Mouse (Mus musculus) CH12.LX (cell line): ENCODE measurements around the gene Kcmf1. TPM values are rescaled to one million over a fixed set of nuclear protein-coding genes. Genes with fewer than 3 reads are reported as not detected.

Experiments used
- DNase-seq: peaks from one replicate; pipeline ENCODE4 v3.0.0-alpha.2; 2013; ENCODE audit errors: extremely low read depth
- H3K27ac ChIP-seq: 2 replicates; pipeline ENCODE4 v1.5.1; 2012; ENCODE audit warnings: low read depth, mild to moderate bottlenecking, control low read depth, moderate library complexity; ENCODE audit not compliant: insufficient read depth
- H3K27me3 ChIP-seq: replicated peaks from 2 replicates; pipeline ENCODE3; 2012; ENCODE audit warnings: inconsistent platforms
- H3K36me3 ChIP-seq, 2 experiments: replicated peaks in 1 of 2; 2 replicates each; pipeline versions ENCODE3 to v1.6.1; 2012; ENCODE audit warnings: inconsistent platforms in 1 of 2, low read length in 1 of 2, mild to moderate bottlenecking in 1 of 2, mixed read lengths in 1 of 2, moderate library complexity in 1 of 2; ENCODE audit not compliant: control insufficient read depth in 1 of 2, insufficient read depth in 1 of 2
- H3K4me1 ChIP-seq, 2 experiments: 2 replicates each; pipeline ENCODE4 v1.6.1; 2012; ENCODE audit warnings: inconsistent platforms in 1 of 2, moderate library complexity in 1 of 2; ENCODE audit not compliant: insufficient read depth in 2 of 2, control insufficient read depth in 1 of 2
- H3K4me2 ChIP-seq: 2 replicates; pipeline ENCODE4 v1.6.1; 2012; ENCODE audit warnings: low read depth, mild to moderate bottlenecking, control low read depth; ENCODE audit not compliant: poor library complexity, insufficient read depth, severe bottlenecking
- H3K4me3 ChIP-seq, 3 experiments: fragments of 150-350 bp in 1 of 3; sonication (generic) in 1 of 3; replicated peaks in 1 of 3; 2 replicates each; pipeline versions ENCODE3 to v1.5.1; 2011 to 2012; ENCODE audit warnings: low read depth in 2 of 3, low read length in 2 of 3, mild to moderate bottlenecking in 2 of 3, moderate library complexity in 2 of 3, control low read depth in 1 of 3, improper control_type of control experiment in 1 of 3, inconsistent platforms in 1 of 3, mixed read lengths in 1 of 3; ENCODE audit not compliant: poor library complexity in 1 of 3
- H3K79me2 ChIP-seq: replicated peaks from 2 replicates; pipeline ENCODE4 v1.6.1; 2012; ENCODE audit warnings: mild to moderate bottlenecking, moderate library complexity; ENCODE audit not compliant: control insufficient read depth, poor library complexity, insufficient read depth, severe bottlenecking; ENCODE audit errors: extremely low read depth
- H3K9ac ChIP-seq: 2 replicates; pipeline ENCODE4 v1.6.1; 2012; ENCODE audit warnings: low read depth, mild to moderate bottlenecking, control low read depth, moderate library complexity; ENCODE audit not compliant: insufficient read depth
- H3K9me3 ChIP-seq: replicated peaks from 2 replicates; pipeline ENCODE3; 2012; ENCODE audit warnings: low read length, inconsistent platforms, mixed read lengths
- BHLHE40 ChIP-seq: IDR thresholded peaks from 2 replicates; pipeline ENCODE4 v1.6.1; 2011; ENCODE audit warnings: mild to moderate bottlenecking, low read depth, low read length, improper control_type of control experiment
- CTCF ChIP-seq, 2 experiments: IDR thresholded peaks in 1 of 2; conservative IDR thresholded peaks in 1 of 2; 2 replicates each; pipeline ENCODE4 v1.5.1; 2011 to 2012; ENCODE audit warnings: low read depth in 2 of 2, low read length in 2 of 2, improper control_type of control experiment in 1 of 2, inconsistent platforms in 1 of 2, mild to moderate bottlenecking in 1 of 2, moderate library complexity in 1 of 2
- ELF1 ChIP-seq: IDR thresholded peaks from 2 replicates; pipeline ENCODE4 v1.6.1; 2014; ENCODE audit warnings: low read depth, mild to moderate bottlenecking, inconsistent platforms, low read length, improper control_type of control experiment
- GABPA ChIP-seq: IDR thresholded peaks from 2 replicates; pipeline ENCODE4 v1.6.1; 2012; ENCODE audit warnings: low read depth, low read length, improper control_type of control experiment, inconsistent platforms; ENCODE audit not compliant: insufficient replicate concordance
- JUND ChIP-seq: conservative IDR thresholded peaks from 2 replicates; pipeline ENCODE4 v1.6.1; 2011; ENCODE audit warnings: low read depth, low read length, improper control_type of control experiment
- KAT2A ChIP-seq: IDR thresholded peaks from 2 replicates; pipeline ENCODE4 v1.6.1; 2012; ENCODE audit warnings: low read length, improper control_type of control experiment, inconsistent platforms; ENCODE audit not compliant: insufficient replicate concordance
- MEF2A ChIP-seq: IDR thresholded peaks from 2 replicates; pipeline ENCODE4 v1.6.1; 2014; ENCODE audit warnings: low read depth, mild to moderate bottlenecking, inconsistent platforms, low read length, improper control_type of control experiment, borderline replicate concordance
- MXI1 ChIP-seq: IDR thresholded peaks from 2 replicates; pipeline ENCODE4 v1.6.1; 2011; ENCODE audit warnings: mild to moderate bottlenecking, low read depth, low read length, improper control_type of control experiment
- MYC ChIP-seq: IDR thresholded peaks from 2 replicates; pipeline ENCODE4 v1.6.1; 2011; ENCODE audit warnings: low read depth, mild to moderate bottlenecking, improper control_type of control experiment, low read length
- NELFE ChIP-seq: IDR thresholded peaks from 2 replicates; pipeline ENCODE4 v1.6.1; 2011; ENCODE audit warnings: low read depth, low read length, improper control_type of control experiment
- POLR2A ChIP-seq: IDR thresholded peaks from 2 replicates; pipeline ENCODE4 v1.6.1; 2011; ENCODE audit warnings: low read depth, mild to moderate bottlenecking, improper control_type of control experiment, low read length
- POLR2AphosphoS2 ChIP-seq: IDR thresholded peaks from 2 replicates; pipeline ENCODE4 v1.6.1; 2011; ENCODE audit warnings: low read depth, low read length, improper control_type of control experiment
- RAD21 ChIP-seq: IDR thresholded peaks from 2 replicates; pipeline ENCODE4 v1.6.1; 2011; ENCODE audit warnings: low read depth, mild to moderate bottlenecking, low read length, improper control_type of control experiment, moderate library complexity
- SIN3A ChIP-seq: IDR thresholded peaks from 2 replicates; pipeline ENCODE4 v1.6.1; 2012; ENCODE audit warnings: low read length, improper control_type of control experiment, inconsistent platforms
- TCF12 ChIP-seq: IDR thresholded peaks from 2 replicates; pipeline ENCODE4 v1.6.1; 2014; ENCODE audit warnings: low read depth, mild to moderate bottlenecking, inconsistent platforms, low read length, improper control_type of control experiment
- UBTF ChIP-seq: IDR thresholded peaks from 2 replicates; pipeline ENCODE4 v1.6.1; 2012; ENCODE audit warnings: low read depth, mild to moderate bottlenecking, inconsistent platforms, low read length, improper control_type of control experiment, moderate library complexity
- ZKSCAN1 ChIP-seq: IDR thresholded peaks from 2 replicates; pipeline ENCODE4 v1.6.1; 2012; ENCODE audit warnings: low read depth, inconsistent platforms, low read length, improper control_type of control experiment, borderline replicate concordance
- ZMIZ1 ChIP-seq: IDR thresholded peaks from 2 replicates; pipeline ENCODE4 v1.6.1; 2012; ENCODE audit warnings: low read depth, mild to moderate bottlenecking, inconsistent platforms, low read length, improper control_type of control experiment
- dilution Hi-C: fragments of 300-500 bp; cut with MboI; formaldehyde crosslinking; loops from 2 replicates; pipeline ENCODE4 v1.14.3; 2020; ENCODE audit warnings: low sequenced_read_pairs; ENCODE audit not compliant: extremely low pct_unique_long_range_greater_than_20kb, extremely low pct_ligation_motif_present
- in situ Hi-C: fragments of 300-500 bp; cut with MboI; formaldehyde crosslinking; loops from 3 replicates; pipeline ENCODE4 v1.14.3; 2019; ENCODE audit warnings: low sequenced_read_pairs, low pct_ligation_motif_present, low pct_unique_long_range_greater_than_20kb, mixed read lengths
- polyA plus RNA-seq: library from polyadenylated mRNA; unstranded; fragments of >175 nt; gene quantifications from 2 replicates; pipeline ENCODE4 v1.2.1, GENCODE M21; 2012; ENCODE audit warnings: low read depth; ENCODE audit not compliant: insufficient read length
- total RNA-seq, 2 experiments: library from RNA; depleted of rRNA; stranded (reverse); fragments of 300-350 nt in 1 of 2; fragments of >200 nt in 1 of 2; gene quantifications; 2 replicates each; pipeline ENCODE4 v1.2.3; 2012 to 2014

Kcmf1 gene
- total and polyA plus RNA-seq, 3 experiments: 98.0 to 207 (median 108) TPM

DNA sequence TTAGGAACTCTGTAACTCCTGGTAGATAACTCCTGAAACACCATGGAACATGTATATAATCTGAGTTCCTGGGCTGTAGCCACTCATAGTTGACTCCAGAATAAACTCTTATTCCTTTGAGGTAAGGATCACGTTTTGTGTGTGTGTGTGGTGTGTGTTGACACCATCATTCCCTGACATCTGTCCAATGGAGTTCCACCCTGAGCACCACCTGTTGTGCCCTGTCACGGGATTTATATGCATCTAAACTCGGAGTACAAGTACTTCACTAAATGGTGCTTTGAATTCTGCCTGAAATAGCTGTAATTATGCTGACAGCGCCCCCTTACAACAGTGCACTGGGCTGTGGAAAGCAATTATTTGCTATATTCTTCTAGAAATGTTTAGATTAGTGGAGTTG, 65.3 kb downstream of the Kcmf1 start:
- Histone ChIP-seq H3K4me1 (no peaks in the 10 kb centered on the region), H3K4me3 (no peak overlapping the region), H3K27ac (no peak overlapping the region), H3K4me2 (no peak overlapping the region), H3K9ac (no peak overlapping the region), H3K36me3 (peaks cover 0 to 30% of the 10 kb centered on the region in 2 experiments), H3K9me3 (no peaks in the 10 kb centered on the region), H3K79me2 (no peaks in the 10 kb centered on the region), H3K27me3 (no peaks in the 10 kb centered on the region)
- dilution Hi-C loops: no loop called here
- TF ChIP-seq SIN3A: no peak
- TF ChIP-seq MYC: no peak
- TF ChIP-seq POLR2A: no peak
- TF ChIP-seq JUND: no peak
- TF ChIP-seq TCF12: no peak
- no peak for TF ChIP-seq BHLHE40
- TF ChIP-seq ELF1: no peak
- no peak for TF ChIP-seq MEF2A
- no peak for DNase-seq
- in situ Hi-C loops: loop anchor here (10.0 to 25.0 kb wide), 3 partner anchors 170 to 422 kb away; partner anchors contain the start of gene Ggcx

GRCm38 (mm10) chr6:72831858-72832257, 67.9 kb downstream of the Kcmf1 start:
- Histone ChIP-seq H3K27me3 (no peaks in the 10 kb centered on the region), H3K79me2 (no peaks in the 10 kb centered on the region), H3K36me3 (peaks cover 0 to 7% of the 10 kb centered on the region in 2 experiments)
- dilution Hi-C loops (no loop called here), in situ Hi-C loops (loop anchor here (10.0 to 25.0 kb wide), 3 partner anchors 167 to 420 kb away; partner anchors contain the start of gene Ggcx)
- no peak for DNase-seq
- TF ChIP-seq RAD21: no peak
- TF ChIP-seq KAT2A: no peak
- no peak for TF ChIP-seq ZMIZ1
- TF ChIP-seq POLR2AphosphoS2: no peak
- no peak for TF ChIP-seq TCF12
- TF ChIP-seq UBTF: no peak
- TF ChIP-seq ELF1: no peak
- no peak for TF ChIP-seq GABPA
- no peak for TF ChIP-seq ZKSCAN1
- no peak for TF ChIP-seq MXI1
- no peak for TF ChIP-seq NELFE
- no peak for TF ChIP-seq JUND
- TF ChIP-seq CTCF (conservative IDR thresholded peaks at IDR 0.05 in 1 of 2, IDR thresholded peaks at IDR 0.05 in 1 of 2; ENCODE audit: low read depth in 2 of 2, low read length in 2 of 2): no peak
- TF ChIP-seq, all 38 proteins: peak for 0
- H3K9me3 ChIP-seq: peaks cover 3% of the 10 kb centered on the region
- no peak overlapping the region for H3K9ac ChIP-seq
- H3K4me1 ChIP-seq: no peaks in the 10 kb centered on the region
- H3K4me2 ChIP-seq: no peak overlapping the region
- no peak overlapping the region for H3K27ac ChIP-seq
- no peak overlapping the region for H3K4me3 ChIP-seq
